Mouse (Mus musculus) CH12.LX (cell line): ENCODE results near the gene Fam120a. TPM values are rescaled to one million over a fixed set of nuclear protein-coding genes. Genes with fewer than 3 reads are reported as not detected.

Experiments
- DNase-seq: peaks from one replicate; pipeline ENCODE4 v3.0.0-alpha.2; 2013; ENCODE audit errors: extremely low read depth
- H3K27ac ChIP-seq: 2 replicates; pipeline ENCODE4 v1.5.1; 2012; ENCODE audit warnings: low read depth, mild to moderate bottlenecking, control low read depth, moderate library complexity; ENCODE audit not compliant: insufficient read depth
- H3K27me3 ChIP-seq: replicated peaks from 2 replicates; pipeline ENCODE3; 2012; ENCODE audit warnings: inconsistent platforms
- H3K36me3 ChIP-seq, 2 experiments: replicated peaks in 1 of 2; 2 replicates each; pipeline versions ENCODE3 to v1.6.1; 2012; ENCODE audit warnings: inconsistent platforms in 1 of 2, low read length in 1 of 2, mild to moderate bottlenecking in 1 of 2, mixed read lengths in 1 of 2, moderate library complexity in 1 of 2; ENCODE audit not compliant: control insufficient read depth in 1 of 2, insufficient read depth in 1 of 2
- H3K4me1 ChIP-seq, 2 experiments: 2 replicates each; pipeline ENCODE4 v1.6.1; 2012; ENCODE audit warnings: inconsistent platforms in 1 of 2, moderate library complexity in 1 of 2; ENCODE audit not compliant: insufficient read depth in 2 of 2, control insufficient read depth in 1 of 2
- H3K4me2 ChIP-seq: 2 replicates; pipeline ENCODE4 v1.6.1; 2012; ENCODE audit warnings: low read depth, mild to moderate bottlenecking, control low read depth; ENCODE audit not compliant: poor library complexity, insufficient read depth, severe bottlenecking
- H3K4me3 ChIP-seq, 3 experiments: fragments of 150-350 bp in 1 of 3; sonication (generic) in 1 of 3; replicated peaks in 1 of 3; 2 replicates each; pipeline versions ENCODE3 to v1.5.1; 2011 to 2012; ENCODE audit warnings: low read depth in 2 of 3, low read length in 2 of 3, mild to moderate bottlenecking in 2 of 3, moderate library complexity in 2 of 3, control low read depth in 1 of 3, improper control_type of control experiment in 1 of 3, inconsistent platforms in 1 of 3, mixed read lengths in 1 of 3; ENCODE audit not compliant: poor library complexity in 1 of 3
- H3K79me2 ChIP-seq: replicated peaks from 2 replicates; pipeline ENCODE4 v1.6.1; 2012; ENCODE audit warnings: mild to moderate bottlenecking, moderate library complexity; ENCODE audit not compliant: control insufficient read depth, poor library complexity, insufficient read depth, severe bottlenecking; ENCODE audit errors: extremely low read depth
- H3K9ac ChIP-seq: 2 replicates; pipeline ENCODE4 v1.6.1; 2012; ENCODE audit warnings: low read depth, mild to moderate bottlenecking, control low read depth, moderate library complexity; ENCODE audit not compliant: insufficient read depth
- H3K9me3 ChIP-seq: replicated peaks from 2 replicates; pipeline ENCODE3; 2012; ENCODE audit warnings: low read length, inconsistent platforms, mixed read lengths
- CHD1 ChIP-seq: IDR thresholded peaks from 2 replicates; pipeline ENCODE4 v1.6.1; 2012; ENCODE audit warnings: low read depth, low read length, improper control_type of control experiment, inconsistent platforms
- CHD2 ChIP-seq: IDR thresholded peaks from 2 replicates; pipeline ENCODE4 v1.6.1; 2011; ENCODE audit warnings: low read length, improper control_type of control experiment
- CTCF ChIP-seq, 2 experiments: IDR thresholded peaks in 1 of 2; conservative IDR thresholded peaks in 1 of 2; 2 replicates each; pipeline ENCODE4 v1.5.1; 2011 to 2012; ENCODE audit warnings: low read depth in 2 of 2, low read length in 2 of 2, improper control_type of control experiment in 1 of 2, inconsistent platforms in 1 of 2, mild to moderate bottlenecking in 1 of 2, moderate library complexity in 1 of 2
- ELF1 ChIP-seq: IDR thresholded peaks from 2 replicates; pipeline ENCODE4 v1.6.1; 2014; ENCODE audit warnings: low read depth, mild to moderate bottlenecking, inconsistent platforms, low read length, improper control_type of control experiment
- ETS1 ChIP-seq: conservative IDR thresholded peaks from 2 replicates; pipeline ENCODE4 v1.6.1; 2012; ENCODE audit warnings: low read depth, mild to moderate bottlenecking, inconsistent platforms, low read length, improper control_type of control experiment, moderate library complexity
- GABPA ChIP-seq: IDR thresholded peaks from 2 replicates; pipeline ENCODE4 v1.6.1; 2012; ENCODE audit warnings: low read depth, low read length, improper control_type of control experiment, inconsistent platforms; ENCODE audit not compliant: insufficient replicate concordance
- IRF4 ChIP-seq: IDR thresholded peaks from 2 replicates; pipeline ENCODE4 v1.6.1; 2014; ENCODE audit warnings: low read depth, mild to moderate bottlenecking, inconsistent platforms, low read length, improper control_type of control experiment
- JUN ChIP-seq: IDR thresholded peaks from 2 replicates; pipeline ENCODE4 v1.6.1; 2011; ENCODE audit warnings: low read depth, mild to moderate bottlenecking, low read length, improper control_type of control experiment, moderate library complexity; ENCODE audit not compliant: insufficient read depth
- KAT2A ChIP-seq: IDR thresholded peaks from 2 replicates; pipeline ENCODE4 v1.6.1; 2012; ENCODE audit warnings: low read length, improper control_type of control experiment, inconsistent platforms; ENCODE audit not compliant: insufficient replicate concordance
- MAFK ChIP-seq: IDR thresholded peaks from 2 replicates; pipeline ENCODE4 v1.6.1; 2011; ENCODE audit warnings: low read length, improper control_type of control experiment; ENCODE audit not compliant: insufficient replicate concordance
- MAX ChIP-seq: IDR thresholded peaks from 2 replicates; pipeline ENCODE4 v1.6.1; 2011; ENCODE audit warnings: low read length, improper control_type of control experiment
- MXI1 ChIP-seq: IDR thresholded peaks from 2 replicates; pipeline ENCODE4 v1.6.1; 2011; ENCODE audit warnings: mild to moderate bottlenecking, low read depth, low read length, improper control_type of control experiment
- MYC ChIP-seq: IDR thresholded peaks from 2 replicates; pipeline ENCODE4 v1.6.1; 2011; ENCODE audit warnings: low read depth, mild to moderate bottlenecking, improper control_type of control experiment, low read length
- NELFE ChIP-seq: IDR thresholded peaks from 2 replicates; pipeline ENCODE4 v1.6.1; 2011; ENCODE audit warnings: low read depth, low read length, improper control_type of control experiment
- RAD21 ChIP-seq: IDR thresholded peaks from 2 replicates; pipeline ENCODE4 v1.6.1; 2011; ENCODE audit warnings: low read depth, mild to moderate bottlenecking, low read length, improper control_type of control experiment, moderate library complexity
- SMC3 ChIP-seq: IDR thresholded peaks from 2 replicates; pipeline ENCODE4 v1.6.1; 2011; ENCODE audit warnings: low read depth, low read length, improper control_type of control experiment
- TCF12 ChIP-seq: IDR thresholded peaks from 2 replicates; pipeline ENCODE4 v1.6.1; 2014; ENCODE audit warnings: low read depth, mild to moderate bottlenecking, inconsistent platforms, low read length, improper control_type of control experiment
- UBTF ChIP-seq: IDR thresholded peaks from 2 replicates; pipeline ENCODE4 v1.6.1; 2012; ENCODE audit warnings: low read depth, mild to moderate bottlenecking, inconsistent platforms, low read length, improper control_type of control experiment, moderate library complexity
- USF1 ChIP-seq: IDR thresholded peaks from 2 replicates; pipeline ENCODE4 v1.6.1; 2014; ENCODE audit warnings: low read depth, mild to moderate bottlenecking, inconsistent platforms, low read length, improper control_type of control experiment
- ZMIZ1 ChIP-seq: IDR thresholded peaks from 2 replicates; pipeline ENCODE4 v1.6.1; 2012; ENCODE audit warnings: low read depth, mild to moderate bottlenecking, inconsistent platforms, low read length, improper control_type of control experiment
- dilution Hi-C: fragments of 300-500 bp; cut with MboI; formaldehyde crosslinking; loops from 2 replicates; pipeline ENCODE4 v1.14.3; 2020; ENCODE audit warnings: low sequenced_read_pairs; ENCODE audit not compliant: extremely low pct_unique_long_range_greater_than_20kb, extremely low pct_ligation_motif_present
- in situ Hi-C: fragments of 300-500 bp; cut with MboI; formaldehyde crosslinking; loops from 3 replicates; pipeline ENCODE4 v1.14.3; 2019; ENCODE audit warnings: low sequenced_read_pairs, low pct_ligation_motif_present, low pct_unique_long_range_greater_than_20kb, mixed read lengths
- polyA plus RNA-seq: library from polyadenylated mRNA; unstranded; fragments of >175 nt; gene quantifications from 2 replicates; pipeline ENCODE4 v1.2.1, GENCODE M21; 2012; ENCODE audit warnings: low read depth; ENCODE audit not compliant: insufficient read length
- total RNA-seq, 2 experiments: library from RNA; depleted of rRNA; stranded (reverse); fragments of 300-350 nt in 1 of 2; fragments of >200 nt in 1 of 2; gene quantifications; 2 replicates each; pipeline ENCODE4 v1.2.3; 2012 to 2014

Fam120a gene
- total and polyA plus RNA-seq, 3 experiments = 70.0 to 122 (median 82.6) TPM

DNA sequence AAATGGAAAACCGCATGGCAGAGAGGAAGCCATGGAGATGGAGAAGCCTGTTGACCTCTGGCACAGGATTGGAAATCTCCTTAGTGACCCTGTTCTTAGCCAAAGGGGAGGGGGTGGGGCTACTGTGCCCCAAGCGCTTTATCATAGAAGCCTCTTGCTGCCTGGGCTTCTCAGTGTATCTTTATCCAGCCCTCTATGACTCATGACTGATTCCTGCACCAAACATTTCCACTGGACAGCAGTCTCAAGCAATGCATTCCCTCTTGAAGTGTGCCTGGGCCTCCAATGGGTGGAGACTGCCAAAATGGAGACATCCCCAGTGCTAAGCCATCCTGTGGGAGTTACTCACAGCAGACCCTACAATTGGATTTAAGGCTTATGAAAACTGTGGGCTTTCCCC is 22.3 kb upstream of the Fam120a start:
- dilution Hi-C loops = no loop called here
- Histone ChIP-seq H3K79me2 (no peaks in the 10 kb centered on the region), H3K36me3 (no peaks in the 10 kb centered on the region), H3K27me3 (no peaks in the 10 kb centered on the region), H3K27ac (no peak overlapping the region), H3K4me2 (no peak overlapping the region), H3K9me3 (no peaks in the 10 kb centered on the region)
- in situ Hi-C loops = loop anchor here (10.0 kb wide), 2 partner anchors 115 to 335 kb away; partner anchors contain the start of gene Phf2
- no peak for DNase-seq
- TF ChIP-seq UBTF (no peak), ELF1 (no peak), NELFE (no peak), MAX (no peak), RAD21 (no peak), MXI1 (no peak), TCF12 (no peak), JUN (no peak), MYC (no peak), CHD1 (no peak), SMC3 (no peak)
- TF ChIP-seq, all 38 proteins: peak for 0
- no peak overlapping the region for H3K9ac ChIP-seq
- H3K4me1 ChIP-seq = peaks cover 0 to 10% of the 10 kb centered on the region in 2 experiments; a peak in 3 of 4 replicates
- no peak overlapping the region for H3K4me3 ChIP-seq

DNA sequence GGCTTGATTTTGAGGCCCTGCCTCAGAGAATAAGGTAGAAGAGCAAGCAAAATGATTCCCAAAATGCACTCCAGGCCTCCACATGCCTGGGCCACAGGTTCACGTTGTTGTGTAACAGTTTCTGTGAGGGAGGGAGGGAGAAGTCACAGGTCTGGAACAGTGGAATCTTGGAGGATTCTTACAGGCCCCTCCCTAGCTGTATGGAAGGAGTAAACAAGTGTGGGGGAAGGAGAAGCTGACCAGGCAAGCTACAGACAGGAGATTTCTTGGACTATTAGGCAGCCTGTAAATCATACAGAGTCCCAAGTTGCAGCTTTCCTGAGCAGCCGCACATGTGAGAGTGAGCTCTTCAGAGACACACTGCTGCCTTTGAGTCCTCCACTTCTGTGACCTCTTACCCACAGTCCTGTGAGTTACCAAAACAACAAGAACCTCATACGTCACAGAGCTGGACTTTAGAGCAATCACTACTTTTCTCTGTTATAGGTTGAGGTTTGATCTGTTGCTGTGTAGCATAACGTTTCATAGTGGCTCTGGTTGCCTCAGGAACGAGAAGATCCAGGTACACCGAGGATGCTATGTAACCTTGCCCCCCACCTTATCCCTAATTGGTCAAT is 14.8 kb upstream of the Fam120a start:
- DNase-seq = no peak
- dilution Hi-C loops = no loop called here

More for the DNA sequence above, 14.8 kb upstream of the Fam120a start:
- H3K4me1 ChIP-seq = peaks cover 0 to 9% of the 10 kb centered on the region in 2 experiments; a peak in 2 of 4 replicates
- H3K9ac ChIP-seq = no peak overlapping the region
- no peaks in the 10 kb centered on the region for H3K27me3 ChIP-seq
- no peaks in the 10 kb centered on the region for H3K36me3 ChIP-seq
- no peak overlapping the region for H3K27ac ChIP-seq
- TF ChIP-seq CTCF (conservative IDR thresholded peaks at IDR 0.05 in 1 of 2, IDR thresholded peaks at IDR 0.05 in 1 of 2; ENCODE audit: low read depth in 2 of 2, low read length in 2 of 2) (no peak), CHD2 (no peak), KAT2A (no peak), MXI1 (no peak), IRF4 (no peak), RAD21 (no peak), ZMIZ1 (no peak), ETS1 (no peak), MAFK (no peak), NELFE (no peak), USF1 (no peak), CHD1 (no peak), GABPA (no peak)
- H3K4me2 ChIP-seq = no peak overlapping the region
- no peaks in the 10 kb centered on the region for H3K79me2 ChIP-seq
- H3K4me3 ChIP-seq = no peak overlapping the region
- no peaks in the 10 kb centered on the region for H3K9me3 ChIP-seq
- in situ Hi-C loops = no loop called here
